Mouse (Mus musculus): ENCODE results near the gene Sox6.
"Not testable (repeated sequence)": the region's sequence is repeated elsewhere in the genome, so short reads cannot be mapped to it uniquely, and the experiment has no call there.

DNA sequence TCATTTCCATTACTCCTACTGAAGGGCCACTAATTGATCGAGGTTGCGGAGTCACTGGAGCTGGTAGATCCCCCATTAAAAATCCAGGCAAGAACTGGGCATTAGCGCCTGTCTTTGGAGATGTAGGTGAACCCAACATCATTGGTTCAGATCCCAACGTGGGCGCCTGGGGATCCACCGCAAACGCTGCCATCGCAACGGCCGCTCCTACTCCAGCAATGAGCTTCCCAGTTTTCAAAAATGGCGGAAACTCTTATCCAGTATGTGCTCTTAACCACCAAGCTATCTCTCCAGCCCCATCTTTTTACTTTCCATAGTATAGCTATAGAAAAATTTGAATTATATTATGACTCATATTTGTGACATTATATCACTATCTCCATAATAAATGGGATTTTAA is 45.8 kb upstream of the Sox6 start, which contains the start of gene Gm4353:
- not testable (repeated sequence) for TF ChIP-seq POLR2A (IDR thresholded peaks at IDR 0.05; ENCODE audit: low read depth, low read length); CTCF (IDR thresholded peaks at IDR 0.05; ENCODE audit: extremely low read depth, insufficient read depth, insufficient read length, insufficient replicate concordance)
